Mouse (Mus musculus) splenic B cell, adult 2 months (primary cell): Measurements from ENCODE around the gene Eipr1.
A peak's percentile ranks its signal among the peaks of the same experiment; 100 is the strongest.

Source experiments
- DNase-seq: peaks from one replicate; pipeline ENCODE4 v3.0.0-alpha.2; 2011; ENCODE audit warnings: low read depth, low spot score
- H3K27me3 ChIP-seq: 2 replicates; pipeline ENCODE4 v1.6.1; 2012; ENCODE audit warnings: mild to moderate bottlenecking, low read length, moderate library complexity, mixed read lengths; ENCODE audit not compliant: control insufficient read depth, poor library complexity, insufficient read depth, severe bottlenecking
- H3K36me3 ChIP-seq: 2 replicates; pipeline ENCODE4 v1.6.1; 2012; ENCODE audit warnings: mild to moderate bottlenecking, low read length, moderate library complexity, mixed read lengths; ENCODE audit not compliant: control insufficient read depth, poor library complexity, insufficient read depth, severe bottlenecking

Eipr1 gene

DNA sequence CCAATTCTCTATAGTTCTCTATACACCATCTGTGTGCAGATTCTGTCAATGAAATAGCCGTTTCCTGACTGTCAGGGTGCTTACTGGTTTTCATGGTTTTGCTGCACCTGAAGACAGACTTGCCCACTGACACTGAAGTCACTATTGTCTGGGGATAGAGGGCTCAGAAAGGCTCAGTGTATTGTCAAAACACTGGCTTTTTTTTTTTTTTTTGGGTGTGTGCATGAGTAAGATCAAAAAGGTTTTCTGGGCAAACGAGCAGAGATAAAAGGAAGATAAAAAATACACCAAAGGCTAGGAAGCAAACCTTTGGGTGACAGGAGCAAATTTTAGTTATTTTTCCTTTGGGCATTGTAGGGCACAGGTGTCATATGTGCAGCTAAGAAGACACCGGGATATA is 16.3 kb upstream of the Eipr1 start:
- no peak for DNase-seq
- H3K36me3 ChIP-seq, result peaks cover 24% of the 10 kb centered on the region; the same call in 1 of the 2 replicates

DNA sequence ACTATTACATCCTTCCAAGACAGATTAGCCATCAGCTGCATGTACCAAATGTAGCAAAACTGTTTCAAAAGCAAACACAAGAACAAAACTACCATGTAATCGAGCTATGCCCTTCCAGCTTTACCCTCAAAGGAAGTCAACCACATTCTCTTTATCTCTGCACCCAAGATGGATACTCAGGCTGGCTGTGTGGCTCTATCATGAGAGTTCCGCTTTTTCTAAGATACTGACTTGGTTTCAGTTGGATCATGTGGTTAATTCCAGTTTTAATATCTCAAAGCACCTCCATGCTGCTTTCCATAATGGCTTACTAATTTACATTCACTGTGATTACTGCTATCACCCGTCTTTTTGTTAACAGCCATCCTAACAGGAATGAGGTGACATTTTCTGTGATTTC is 8.3 kb upstream of the Eipr1 start:
- no peaks in the 10 kb centered on the region for H3K27me3 ChIP-seq
- H3K36me3 ChIP-seq, result no peaks in the 10 kb centered on the region
- no peak for DNase-seq

More for the DNA sequence above, 16.3 kb upstream of the Eipr1 start:
- no peaks in the 10 kb centered on the region for H3K27me3 ChIP-seq

DNA sequence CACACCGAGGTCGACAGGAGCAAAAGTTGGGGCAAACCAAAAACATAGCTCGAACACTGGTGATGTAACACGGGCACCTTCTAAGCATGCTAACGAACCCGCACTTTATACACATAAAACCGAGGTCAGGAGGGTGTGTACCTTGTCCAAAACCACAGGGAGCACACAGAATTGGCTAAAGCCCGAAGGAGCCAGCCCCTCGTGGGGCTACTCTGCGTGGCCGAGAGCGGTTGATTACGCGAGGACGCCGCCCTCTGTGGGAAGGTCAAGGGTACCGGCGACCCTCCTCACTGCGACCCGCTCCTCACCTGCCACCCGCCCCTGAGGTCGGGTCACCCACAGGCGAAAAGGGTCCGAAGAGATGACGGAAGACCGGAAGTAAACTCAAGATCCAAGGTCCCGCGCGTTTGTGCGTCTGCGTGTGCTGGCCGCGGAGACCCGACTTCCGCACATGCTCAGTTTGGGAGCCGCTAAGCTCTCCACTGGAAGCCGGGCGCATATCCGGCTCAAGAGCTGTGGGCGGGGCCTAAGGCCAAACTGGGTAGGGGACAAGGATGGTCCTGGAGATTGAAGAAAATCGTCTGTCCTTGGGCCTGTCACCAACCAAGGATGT is 1.5 kb upstream of the Eipr1 start, which contains the start of gene Trappc12:
TSS of gene Trappc12 (minus strand) at position 452 of the 613 bp plus-strand sequence.
- peak; percentile 93 for DNase-seq
- Histone ChIP-seq H3K36me3 (no peaks in the 10 kb centered on the region), H3K27me3 (no peaks in the 10 kb centered on the region)

DNA sequence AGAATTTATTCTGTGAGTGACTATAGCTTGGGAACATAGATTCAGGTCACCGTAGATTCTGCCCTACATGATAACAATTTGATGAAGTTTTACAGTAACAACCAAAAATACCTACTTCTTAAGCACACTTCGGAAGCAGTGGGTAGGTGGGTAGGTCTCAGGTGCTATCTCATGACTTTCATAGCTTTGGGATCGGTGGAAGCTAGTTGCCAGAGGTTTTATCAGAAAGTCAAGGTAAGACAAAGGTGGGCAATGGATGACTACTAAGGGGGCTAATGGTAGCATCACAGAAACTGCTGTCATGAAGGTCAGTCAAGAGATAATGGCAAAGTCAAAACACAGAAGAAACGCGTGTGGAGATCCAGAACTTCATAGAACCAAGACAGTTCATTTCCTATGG is 727 bp upstream of the Eipr1 start:
- Histone ChIP-seq H3K27me3 (no peaks in the 10 kb centered on the region), H3K36me3 (no peaks in the 10 kb centered on the region)
- DNase-seq, result peak; percentile 10

DNA sequence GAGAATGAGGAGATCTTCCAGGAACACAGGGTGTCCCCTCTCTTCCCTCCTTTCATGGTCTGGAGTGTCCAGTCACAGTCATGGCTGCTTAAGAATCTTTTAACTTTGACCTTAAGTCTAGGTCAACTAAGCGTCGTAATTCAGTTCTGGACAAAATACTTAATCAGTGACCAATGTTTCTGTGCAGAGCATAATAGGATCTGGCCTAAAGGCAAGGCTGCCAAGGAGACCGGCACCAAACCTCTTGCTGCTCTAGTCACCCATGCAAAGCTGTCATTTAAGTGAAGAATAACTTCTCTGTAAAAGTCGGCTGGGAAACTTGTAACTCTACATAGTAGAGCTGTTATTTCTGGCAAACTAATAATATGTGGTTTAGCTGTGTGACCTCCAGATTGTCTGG is 4.4 kb downstream of the Eipr1 start:
- no peaks in the 10 kb centered on the region for H3K36me3 ChIP-seq
- no peak for DNase-seq
- no peaks in the 10 kb centered on the region for H3K27me3 ChIP-seq

DNA sequence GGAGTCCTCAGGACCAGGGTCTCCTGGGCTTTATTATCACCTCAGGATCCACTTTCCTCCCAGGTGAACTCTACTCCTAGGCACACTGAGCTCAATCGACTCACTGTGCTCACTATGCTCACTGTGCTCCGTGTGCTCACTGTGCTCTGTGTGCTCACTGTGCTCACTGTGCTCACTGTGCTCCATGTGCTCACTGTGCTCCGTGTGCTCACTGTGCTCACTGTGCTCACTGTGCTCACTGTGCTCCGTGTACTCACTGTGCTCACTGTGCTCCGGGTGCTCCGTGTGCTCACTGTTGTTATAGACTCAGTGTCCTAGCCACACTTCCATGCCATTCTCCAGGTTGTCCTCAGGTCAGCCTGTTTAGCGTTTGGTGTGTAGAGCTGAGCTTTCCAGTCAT is 18.4 kb downstream of the Eipr1 start:
- H3K27me3 ChIP-seq, result no peaks in the 10 kb centered on the region
- DNase-seq, result no peak

DNA sequence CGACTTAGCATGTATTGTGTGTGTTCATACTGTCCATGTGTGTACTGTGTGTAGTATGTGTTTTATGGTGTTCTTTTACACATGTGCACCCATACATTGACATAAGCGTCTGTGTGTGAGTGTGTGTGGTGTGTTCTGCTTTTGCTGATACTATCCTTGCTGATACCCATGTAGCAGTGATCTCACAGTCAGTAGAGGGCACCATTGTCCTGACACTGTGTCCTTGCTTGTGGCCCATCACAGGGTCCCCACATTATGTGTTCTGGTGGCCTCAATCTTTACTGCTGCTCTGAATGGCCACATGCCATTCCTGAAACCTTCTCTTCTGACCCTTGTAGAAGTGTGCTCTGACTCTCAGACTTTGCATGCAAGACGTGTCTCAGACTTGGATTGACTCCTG is 22.2 kb downstream of the Eipr1 start:
- Histone ChIP-seq H3K27me3 (no peaks in the 10 kb centered on the region), H3K36me3 (no peaks in the 10 kb centered on the region)
- DNase-seq, result no peak

More for the DNA sequence above, 18.4 kb downstream of the Eipr1 start:
- no peaks in the 10 kb centered on the region for H3K36me3 ChIP-seq

DNA sequence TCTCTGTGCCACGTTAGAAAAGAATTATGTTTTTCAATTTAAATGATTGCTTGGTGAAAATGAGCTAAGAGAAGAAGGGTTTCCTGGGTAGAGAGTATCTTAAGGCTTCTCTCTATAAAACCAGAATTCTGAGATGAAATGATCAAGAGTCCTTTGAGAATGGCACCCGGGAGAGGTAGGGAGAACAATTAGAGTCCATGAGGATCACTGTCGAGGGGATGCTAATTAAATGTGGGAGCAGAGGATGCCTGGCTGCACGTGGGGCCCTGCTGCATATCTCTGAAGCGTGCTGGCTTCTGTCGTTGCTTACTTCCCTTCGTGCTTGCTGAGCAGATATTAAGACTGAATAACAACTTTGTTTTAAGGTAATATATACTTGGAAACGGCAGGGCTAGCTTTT is 23.5 kb downstream of the Eipr1 start:
- Histone ChIP-seq H3K27me3 (no peaks in the 10 kb centered on the region), H3K36me3 (no peaks in the 10 kb centered on the region)
- DNase-seq, result no peak

DNA sequence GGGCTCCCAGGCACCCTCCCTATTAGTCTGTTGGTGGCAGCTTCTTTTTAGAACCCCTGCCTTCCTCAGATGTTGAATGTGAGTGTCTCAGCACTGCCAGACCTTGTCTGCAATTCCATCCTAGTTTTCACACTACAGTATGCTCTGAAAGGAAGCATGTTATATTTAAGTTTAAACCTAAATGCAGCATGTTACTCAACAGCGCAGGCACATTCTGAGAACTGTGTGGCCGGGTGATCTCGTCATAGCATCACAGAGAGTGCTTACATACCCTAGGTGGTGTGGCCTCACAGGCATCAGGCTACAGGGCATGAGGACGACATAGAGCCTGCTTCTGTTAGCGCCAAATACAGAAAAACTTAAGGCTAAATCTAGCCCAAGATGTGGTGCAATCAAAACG is 24.0 kb downstream of the Eipr1 start:
- no peaks in the 10 kb centered on the region for H3K27me3 ChIP-seq
- no peaks in the 10 kb centered on the region for H3K36me3 ChIP-seq
- no peak for DNase-seq

DNA sequence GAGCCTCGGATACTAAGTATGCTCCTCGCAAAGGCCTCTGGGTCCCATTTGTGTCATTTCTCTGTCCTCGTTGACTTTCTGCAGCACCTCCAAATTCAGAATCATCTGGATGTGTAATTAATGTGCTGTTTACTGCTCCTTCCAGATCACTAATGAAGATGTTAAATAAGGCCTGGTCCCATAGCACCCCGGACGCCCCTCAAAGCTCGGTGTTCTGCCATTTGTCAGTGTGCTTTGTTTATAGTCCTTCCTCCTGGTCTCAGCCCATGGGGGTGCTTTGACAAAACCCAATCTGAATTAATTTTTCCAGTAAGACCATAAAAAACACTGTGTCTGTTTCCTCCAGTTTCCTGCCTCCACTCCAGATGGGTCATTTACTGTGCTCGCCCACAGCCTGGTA is 28.6 kb downstream of the Eipr1 start:
- DNase-seq, result no peak

DNA sequence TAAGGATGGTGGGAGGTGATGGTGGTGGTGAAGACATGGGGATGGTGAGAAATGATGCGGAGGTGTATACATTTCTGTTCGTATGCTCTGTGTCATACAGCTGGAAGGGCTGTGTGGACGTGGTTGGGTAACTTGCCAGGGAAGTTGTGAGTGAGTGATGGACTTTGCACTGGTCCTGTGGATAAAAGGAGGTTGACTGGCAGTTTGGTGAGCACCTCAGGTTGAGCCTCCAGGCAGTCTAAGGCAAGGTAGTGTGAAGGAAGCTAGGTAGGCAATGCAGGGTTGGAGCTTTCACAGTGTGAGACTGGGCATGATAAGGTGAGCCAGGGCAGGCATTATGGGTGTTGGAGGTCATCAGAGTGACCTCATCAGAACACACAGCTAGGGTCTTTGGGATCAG is 31.0 kb downstream of the Eipr1 start:
- H3K27me3 ChIP-seq, result no peaks in the 10 kb centered on the region
- DNase-seq, result no peak
- H3K36me3 ChIP-seq, result no peaks in the 10 kb centered on the region

More for the DNA sequence above, 28.6 kb downstream of the Eipr1 start:
- H3K36me3 ChIP-seq, result no peaks in the 10 kb centered on the region
- no peaks in the 10 kb centered on the region for H3K27me3 ChIP-seq

DNA sequence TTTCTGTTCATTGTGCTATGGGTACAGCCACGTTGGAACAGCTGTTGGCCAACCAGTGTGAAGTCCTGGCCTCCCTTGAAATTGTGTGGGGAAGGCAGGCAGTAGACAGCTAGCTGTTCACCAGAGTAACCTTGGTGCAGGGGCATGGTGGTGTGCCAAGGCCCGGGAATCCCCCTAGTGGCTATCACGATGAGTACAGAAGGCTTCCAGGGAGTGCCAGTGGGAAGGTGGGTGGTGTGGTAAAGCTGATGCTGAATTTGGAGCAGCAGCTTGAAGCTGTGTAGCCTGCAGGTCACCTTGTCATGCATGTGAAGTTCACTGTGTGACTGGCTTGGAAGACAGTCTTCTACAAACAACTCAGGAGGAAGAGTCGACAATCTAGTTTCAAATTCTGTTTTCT is 32.8 kb downstream of the Eipr1 start:
- peak; percentile 5 for DNase-seq
- Histone ChIP-seq H3K36me3 (no peaks in the 10 kb centered on the region), H3K27me3 (no peaks in the 10 kb centered on the region)

DNA sequence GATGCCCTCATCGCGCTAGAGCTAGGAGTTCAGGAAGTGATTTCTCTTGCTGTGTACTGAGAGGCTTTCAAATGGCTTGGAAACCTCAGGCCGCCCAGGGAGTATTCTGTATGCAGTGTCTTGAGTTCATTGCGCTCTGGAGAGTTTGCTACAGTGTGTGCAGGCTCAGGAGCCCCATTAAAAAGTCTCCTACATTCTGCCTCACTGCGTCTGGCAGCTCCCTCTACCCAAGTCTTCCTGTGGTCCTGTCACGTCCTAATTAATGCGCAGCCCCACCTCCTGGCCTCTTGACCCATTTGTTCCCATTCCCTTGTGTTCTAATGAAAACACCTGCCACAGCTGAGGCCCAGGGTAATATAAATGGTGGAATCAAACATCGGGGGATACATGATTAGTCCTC is 33.3 kb downstream of the Eipr1 start:
- no peak for DNase-seq
- Histone ChIP-seq H3K27me3 (no peaks in the 10 kb centered on the region), H3K36me3 (no peaks in the 10 kb centered on the region)

DNA sequence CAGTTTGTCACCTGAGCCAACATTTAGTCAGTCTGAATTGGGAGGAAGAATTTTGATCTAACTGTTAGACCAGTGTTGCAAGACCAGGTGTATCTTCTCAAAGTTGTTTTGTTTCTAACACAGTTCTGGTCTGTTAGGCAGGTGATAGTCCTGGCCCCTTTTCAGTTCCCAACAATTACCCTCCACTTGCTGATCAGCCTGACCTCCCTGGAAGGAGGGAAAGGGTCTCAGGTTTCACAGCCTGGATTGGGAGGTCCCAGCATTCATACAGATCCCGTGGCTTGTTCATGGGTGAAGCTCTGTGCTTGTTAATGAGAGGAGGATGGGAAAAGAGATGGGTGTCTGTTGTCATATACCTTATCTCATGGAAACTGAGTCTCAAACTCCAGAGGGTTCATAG is 33.7 kb downstream of the Eipr1 start:
- no peaks in the 10 kb centered on the region for H3K36me3 ChIP-seq
- H3K27me3 ChIP-seq, result no peaks in the 10 kb centered on the region
- no peak for DNase-seq

DNA sequence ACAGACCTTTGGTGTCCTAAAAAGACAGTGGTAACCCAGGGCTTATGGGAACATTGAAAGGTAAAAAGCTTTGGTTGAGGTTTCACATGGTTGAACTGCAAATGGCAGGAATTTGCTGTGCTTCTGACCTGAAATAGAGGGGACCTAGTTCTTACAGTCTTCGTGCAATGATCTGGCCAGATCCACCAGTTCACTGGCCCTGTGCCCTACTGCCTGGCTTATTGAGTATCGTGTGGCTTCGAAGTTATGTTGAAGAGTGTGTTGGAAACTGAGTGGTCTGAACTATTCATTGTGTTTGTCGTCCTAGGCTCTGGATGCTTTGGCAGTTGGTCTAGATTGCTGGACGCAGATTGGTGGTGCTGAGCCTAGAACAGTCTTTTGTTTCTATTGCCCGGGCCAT is 34.7 kb downstream of the Eipr1 start:
- DNase-seq, result no peak
- Histone ChIP-seq H3K36me3 (no peaks in the 10 kb centered on the region), H3K27me3 (no peaks in the 10 kb centered on the region)

DNA sequence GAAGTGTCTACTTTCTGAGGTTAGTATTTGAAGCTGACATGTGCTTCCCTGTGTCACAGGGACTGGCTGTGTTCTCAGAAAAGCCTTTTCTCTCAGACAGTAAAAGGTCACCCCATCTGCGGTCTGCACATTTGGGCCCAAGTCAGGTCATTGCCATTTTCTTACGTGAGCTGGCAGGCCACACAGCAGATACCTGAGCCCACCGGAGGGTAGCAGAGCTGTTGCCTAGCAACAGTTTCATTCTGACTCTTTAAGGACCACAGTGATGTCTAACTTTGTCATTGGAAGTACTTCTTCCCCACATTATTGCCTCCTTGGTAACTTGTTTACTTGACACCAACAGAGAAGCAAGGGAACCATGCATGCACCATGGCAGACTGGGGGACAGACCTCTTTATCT is 41.0 kb downstream of the Eipr1 start:
- Histone ChIP-seq H3K27me3 (no peaks in the 10 kb centered on the region), H3K36me3 (no peaks in the 10 kb centered on the region)
- DNase-seq, result no peak
